ENCODE assay signal across 7 mouse cellular contexts in genomic region chr3:52017439-52018102, GRCm38 (mm10).
DNase-seq lines count a peak whose midpoint lies in the region; ATAC-seq and TF ChIP-seq lines count a peak whose summit lies in the region.

No protein-coding gene starts in this region.

- no peaks in the 10 kb centered on the region for H3K36me3 ChIP-seq in heart, embryonic 12.5 days
- H3K36me3 ChIP-seq in liver, embryonic 14.5 days (replicated peaks; ENCODE audit: control insufficient read depth, insufficient read depth, low read depth): no peaks in the 10 kb centered on the region

- TF ChIP-seq CTCF in layer of hippocampus, adult 2 months (conservative IDR thresholded peaks at IDR 0.05): 0 out of 2 replicates have a peak, but pooled peaks have one; percentile 21
- no peak for TF ChIP-seq CTCF in liver, embryonic 14.5 days (IDR thresholded peaks at IDR 0.05; ENCODE audit: low read depth)

- H3K4me1 ChIP-seq in heart, embryonic 12.5 days (replicated peaks): peaks cover 13% of the 10 kb centered on the region
- H3K4me1 ChIP-seq in liver, embryonic 14.5 days (replicated peaks; ENCODE audit: control insufficient read depth in 2 of 2, insufficient read depth in 2 of 2, low read length in 1 of 2): peaks cover 0 to 7% of the 10 kb centered on the region in 2 experiments; a peak in 2 of 4 replicates

- no peaks in the 10 kb centered on the region for H3K27me3 ChIP-seq in heart, embryonic 12.5 days (replicated peaks)
- H3K27me3 ChIP-seq in liver, embryonic 14.5 days (ENCODE audit: control insufficient read depth, insufficient read depth, low read length): no peaks in the 10 kb centered on the region

- TF ChIP-seq EP300 in liver, embryonic 14.5 days (IDR thresholded peaks at IDR 0.05; ENCODE audit: low read depth): no peak

- 27% methylated on average over 17 of the region's 17 CpGs for WGBS in heart, embryonic 12.5 days
- WGBS in liver, embryonic 14.5 days (ENCODE audit: insufficient replicate concordance): 55% methylated on average over 17 of the region's 17 CpGs

- no peak overlapping the region for H3K27ac ChIP-seq in layer of hippocampus, adult 2 months
- no peak overlapping the region for H3K27ac ChIP-seq in heart, embryonic 12.5 days (ENCODE audit: poor library complexity, severe bottlenecking)
- H3K27ac ChIP-seq in liver, embryonic 14.5 days: no peak overlapping the region

- peak overlapping the region; percentile 58 for H3K4me2 ChIP-seq in heart, embryonic 12.5 days
- H3K4me2 ChIP-seq in liver, embryonic 14.5 days (ENCODE audit: low read depth): peak overlapping the region; percentile 1

- H3K4me3 ChIP-seq in layer of hippocampus, adult 2 months: peak overlapping the region; percentile 22; the same call in 1 of the 2 replicates
- peak overlapping the region; percentile 24 for H3K4me3 ChIP-seq in heart, embryonic 12.5 days
- H3K4me3 ChIP-seq in liver, embryonic 14.5 days (ENCODE audit: insufficient read depth in 1 of 2, low read depth in 2 of 2, low read length in 2 of 2): no peak overlapping the region; a peak in 1 of 4 replicates

- DNase-seq in layer of hippocampus, adult 2 months (ENCODE audit: low spot score in 2 of 2): no peak
- DNase-seq in layer of hippocampus, adult 11-12 months (ENCODE audit: low spot score): no peak
- DNase-seq in brain, adult 2 months (ENCODE audit: low read depth, low spot score): peak; percentile 60
- no peak for DNase-seq in liver, embryonic 14.5 days (ENCODE audit: low read depth in 3 of 3, low spot score in 3 of 3)
- DNase-seq in retina, postnatal 1 day: no peak
- DNase-seq in thymus, postnatal 0 days (ENCODE audit: low spot score): no peak

- no peaks in the 10 kb centered on the region for H3K9me3 ChIP-seq in heart, embryonic 12.5 days (replicated peaks)
- no peaks in the 10 kb centered on the region for H3K9me3 ChIP-seq in liver, embryonic 14.5 days (ENCODE audit: control insufficient read depth, low read length)

- H3K9ac ChIP-seq in heart, embryonic 12.5 days: peak overlapping the region; percentile 47; the same call in 1 of the 2 replicates
- H3K9ac ChIP-seq in liver, embryonic 14.5 days (replicated peaks): no peak overlapping the region

- no peak for ATAC-seq in heart, embryonic 12.5 days (ENCODE audit: insufficient number of reproducible peaks, low FRiP score)
- ATAC-seq in liver, embryonic 14.5 days (ENCODE audit: insufficient read depth): no peak

Comparison
In these comparisons a context has a peak if more than half of its experiments do, and no peak if none do; other contexts are left out.
1. H3K4me3 ChIP-seq: peak in layer of hippocampus, adult 2 months (single experiment) and heart, embryonic 12.5 days (single experiment); none in liver, embryonic 14.5 days (0 of 2).